Mouse (Mus musculus) hindbrain, embryonic 15.5 days (tissue): ENCODE data around the gene 9430015G10Rik. TPM values are rescaled to one million over a fixed set of nuclear protein-coding genes. Genes with fewer than 3 reads are reported as not detected.

Source experiments
- ATAC-seq: fragments of 200-750 bp; cut with Nextera tagmentation; 2 replicates; pipeline ENCODE4 v1.8.0; 2017; ENCODE audit warnings: low read depth, moderate number of reproducible peaks, moderate TSS enrichment; ENCODE audit not compliant: low FRiP score
- H3K27ac ChIP-seq: fragments of 300-500 bp; sonication (generic); replicated peaks from 2 replicates; pipeline ENCODE4 v1.5.1; 2015; ENCODE audit warnings: mild to moderate bottlenecking, inconsistent platforms
- H3K27me3 ChIP-seq: fragments of 300-500 bp; sonication (generic); 2 replicates; pipeline ENCODE4 v1.6.1; 2015; ENCODE audit warnings: control low read depth, inconsistent platforms
- H3K36me3 ChIP-seq: fragments of 300-500 bp; sonication (generic); 2 replicates; pipeline ENCODE4 v1.6.1; 2015; ENCODE audit warnings: control low read depth, inconsistent platforms
- H3K4me1 ChIP-seq: fragments of 300-500 bp; sonication (generic); replicated peaks from 2 replicates; pipeline ENCODE4 v1.6.1; 2015; ENCODE audit warnings: control low read depth, inconsistent platforms
- H3K4me2 ChIP-seq: fragments of 300-500 bp; sonication (generic); 2 replicates; pipeline ENCODE4 v1.6.1; 2015; ENCODE audit warnings: moderate library complexity, mild to moderate bottlenecking, inconsistent platforms
- H3K4me3 ChIP-seq: fragments of 300-500 bp; sonication (generic); 2 replicates; pipeline ENCODE4 v1.5.1; 2015; ENCODE audit warnings: mild to moderate bottlenecking, inconsistent platforms
- H3K9ac ChIP-seq: fragments of 300-500 bp; sonication (generic); 2 replicates; pipeline ENCODE4 v1.6.1; 2015; ENCODE audit warnings: inconsistent platforms
- H3K9me3 ChIP-seq: fragments of 300-500 bp; sonication (generic); 2 replicates; pipeline ENCODE4 v1.6.1; 2016; ENCODE audit warnings: control low read depth, inconsistent platforms
- WGBS: fragments of 180-500 bp; shearing (Covaris S2); methylation state at CpG from one replicate; pipeline ENCODE4 v1.1.7; 2015; 5-methylcytosine and 5-hydroxymethylcytosine counted together
- polyA plus RNA-seq: library from polyadenylated mRNA; unstranded; fragments of >200 nt; fragmentation: Nextera tagmentation; extraction: Ambion mirVana; gene quantifications from 2 replicates; pipeline ENCODE4 v1.2.1, GENCODE M21; 2015

The 9430015G10Rik gene
- 30.0 and 32.6 TPM in 2 replicates for polyA plus RNA-seq

DNA sequence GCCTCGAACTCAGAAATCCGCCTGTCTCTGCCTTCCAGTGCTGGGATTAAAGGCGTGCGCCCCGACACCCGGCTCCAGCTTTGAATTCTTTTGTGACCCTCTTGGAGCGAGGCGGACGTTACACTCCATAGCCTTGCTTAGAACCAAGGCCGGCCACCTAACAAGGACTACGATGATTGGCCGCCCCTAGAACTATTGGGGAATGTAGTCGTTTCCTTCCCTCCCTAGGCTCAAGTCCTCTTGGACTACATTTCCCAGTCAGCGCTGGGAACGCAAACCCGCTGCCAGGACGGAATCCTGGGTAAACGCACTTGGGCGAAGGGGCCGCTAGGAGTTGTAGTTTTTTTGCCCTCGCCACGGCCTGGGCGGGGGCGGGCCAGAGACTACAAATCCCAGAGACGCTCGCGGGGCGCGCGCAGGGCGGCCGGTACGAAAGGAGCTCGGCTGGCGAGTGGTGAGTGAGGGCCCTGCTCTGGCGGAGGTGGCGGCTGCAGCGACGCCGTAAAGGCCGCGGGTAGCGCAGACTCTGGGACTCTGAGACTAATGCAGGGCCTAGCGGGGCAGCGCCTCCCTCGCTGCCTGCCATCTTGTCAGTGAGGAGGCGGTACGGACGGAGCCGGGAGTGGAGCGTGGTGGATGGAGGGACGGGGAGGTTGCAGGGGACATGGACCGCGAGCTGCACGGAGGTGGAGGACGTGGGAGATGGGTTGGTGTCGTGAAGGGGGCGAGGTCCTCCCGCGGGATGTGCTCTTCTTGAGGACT, at the start of gene 9430015G10Rik:
TSS of gene 9430015G10Rik (plus strand) at position 413 of the 762 bp plus-strand sequence.
- under 1% methylated on average over 60 of the region's 60 CpGs for WGBS
- H3K4me1 ChIP-seq: peaks cover 15% of the 10 kb centered on the region

GRCm38 (mm10) chr4:156063861-156064509, 45.8 kb upstream of the 9430015G10Rik start:
- H3K27me3 ChIP-seq: no peaks in the 10 kb centered on the region
- H3K4me3 ChIP-seq: no peak overlapping the region
- WGBS: 4% methylated on average over 4 of the region's 4 CpGs
- H3K27ac ChIP-seq: no peak overlapping the region
- no peak overlapping the region for H3K9ac ChIP-seq
- no peaks in the 10 kb centered on the region for H3K9me3 ChIP-seq
- H3K4me1 ChIP-seq: peaks cover 4% of the 10 kb centered on the region; the same call in 1 of the 2 replicates
- H3K36me3 ChIP-seq: no peaks in the 10 kb centered on the region
- H3K4me2 ChIP-seq: no peak overlapping the region
- no peak for ATAC-seq

More for the DNA sequence above, at the start of gene 9430015G10Rik:
- Histone ChIP-seq H3K36me3 (no peaks in the 10 kb centered on the region), H3K9me3 (no peaks in the 10 kb centered on the region), H3K27ac (peak within 1 kb of the TSS; percentile 87), H3K27me3 (no peaks in the 10 kb centered on the region), H3K4me3 (peak within 1 kb of the TSS; percentile 75), H3K9ac (peak within 1 kb of the TSS; percentile 80), H3K4me2 (peak within 1 kb of the TSS; percentile 86)
- ATAC-seq: peak; percentile 99

DNA sequence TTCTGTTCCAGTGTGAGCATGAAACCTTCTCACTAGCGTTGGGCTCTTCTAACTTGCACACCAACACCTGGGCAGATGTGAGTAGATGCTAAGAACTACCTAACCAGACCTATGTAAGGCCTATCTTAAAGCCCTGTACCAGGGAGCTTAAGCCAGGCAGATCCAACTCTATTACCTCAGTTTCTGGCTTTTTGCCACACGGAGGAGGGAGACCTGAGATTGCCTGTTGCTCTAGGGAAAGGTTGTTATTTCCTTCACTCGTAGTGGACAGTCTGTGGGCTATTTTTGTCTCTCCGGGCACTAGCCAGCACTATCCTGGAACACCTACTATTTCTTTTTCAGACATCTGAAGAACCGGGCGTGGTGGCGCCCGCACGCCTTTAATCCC, 45.3 kb upstream of the 9430015G10Rik start:
- no peaks in the 10 kb centered on the region for H3K27me3 ChIP-seq
- WGBS: 85% methylated on average over 9 of the region's 9 CpGs
- H3K4me1 ChIP-seq: peaks cover 4% of the 10 kb centered on the region; the same call in 1 of the 2 replicates
- no peak overlapping the region for H3K4me3 ChIP-seq
- no peaks in the 10 kb centered on the region for H3K36me3 ChIP-seq
- no peak overlapping the region for H3K4me2 ChIP-seq
- no peak overlapping the region for H3K27ac ChIP-seq
- no peak for ATAC-seq
- H3K9ac ChIP-seq: no peak overlapping the region
- no peaks in the 10 kb centered on the region for H3K9me3 ChIP-seq

- WGBS: 86% methylated on average over 10 of the region's 10 CpGs
- no peak for ATAC-seq
- Histone ChIP-seq H3K4me2 (no peak overlapping the region), H3K27me3 (no peaks in the 10 kb centered on the region), H3K27ac (no peak overlapping the region), H3K36me3 (no peaks in the 10 kb centered on the region), H3K4me1 (peaks cover 6% of the 10 kb centered on the region; the same call in 1 of the 2 replicates), H3K9me3 (no peaks in the 10 kb centered on the region), H3K4me3 (no peak overlapping the region), H3K9ac (no peak overlapping the region)
These were observed 44.5 kb upstream of the 9430015G10Rik start for GRCm38 (mm10) chr4:156065156-156065894.

DNA sequence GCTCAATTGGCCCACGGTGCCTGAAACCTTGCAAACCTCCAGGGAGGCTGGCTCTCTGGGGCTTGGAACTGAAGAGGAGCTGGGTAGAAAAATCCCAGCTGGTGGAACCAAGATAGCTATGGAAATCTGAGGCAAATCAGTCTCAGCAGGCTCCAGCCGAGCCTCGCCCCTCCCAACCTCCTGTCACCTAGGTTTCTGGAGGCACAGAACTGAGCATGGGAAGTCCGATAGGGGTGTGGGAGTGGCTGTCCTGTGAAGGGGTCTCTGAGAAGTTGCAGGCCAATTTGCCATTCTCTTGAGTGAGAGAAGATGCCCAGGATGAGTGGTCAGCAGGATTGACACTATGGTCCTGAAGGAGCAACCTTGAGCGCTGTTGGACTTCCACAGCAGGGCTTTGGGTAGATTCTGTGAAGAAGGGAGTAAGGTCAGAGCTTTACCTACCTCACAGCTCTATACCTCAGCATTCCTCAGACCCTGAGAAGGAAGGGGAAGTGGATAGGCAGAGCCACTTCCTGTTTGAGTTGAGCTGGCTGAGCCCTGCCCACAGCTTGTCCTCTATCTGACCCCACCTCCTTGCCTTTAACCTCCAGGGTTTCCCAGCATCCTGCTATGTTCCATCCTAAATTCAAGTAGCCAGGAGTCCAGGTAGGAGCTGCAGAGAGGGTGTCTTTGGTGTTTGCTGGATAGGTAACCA, 42.4 kb upstream of the 9430015G10Rik start:
- 72% methylated on average over 5 of the region's 5 CpGs for WGBS

GRCm38 (mm10) chr4:156069701-156070100, 40.1 kb upstream of the 9430015G10Rik start:
- Histone ChIP-seq H3K4me1 (0 out of 2 replicates have a peak, but pooled peaks cover 7% of the 10 kb centered on the region), H3K27me3 (no peaks in the 10 kb centered on the region), H3K36me3 (no peaks in the 10 kb centered on the region), H3K9me3 (no peaks in the 10 kb centered on the region), H3K27ac (no peak overlapping the region), H3K4me2 (no peak overlapping the region), H3K9ac (no peak overlapping the region), H3K4me3 (no peak overlapping the region)
- 73% methylated on average over 8 of the region's 8 CpGs for WGBS
- no peak for ATAC-seq

More for the DNA sequence above, 42.4 kb upstream of the 9430015G10Rik start:
- ATAC-seq: no peak
- Histone ChIP-seq H3K9me3 (no peaks in the 10 kb centered on the region), H3K4me2 (no peak overlapping the region), H3K27ac (no peak overlapping the region), H3K9ac (no peak overlapping the region), H3K4me3 (no peak overlapping the region), H3K27me3 (no peaks in the 10 kb centered on the region), H3K36me3 (no peaks in the 10 kb centered on the region), H3K4me1 (peaks cover 11% of the 10 kb centered on the region; the same call in 1 of the 2 replicates)

DNA sequence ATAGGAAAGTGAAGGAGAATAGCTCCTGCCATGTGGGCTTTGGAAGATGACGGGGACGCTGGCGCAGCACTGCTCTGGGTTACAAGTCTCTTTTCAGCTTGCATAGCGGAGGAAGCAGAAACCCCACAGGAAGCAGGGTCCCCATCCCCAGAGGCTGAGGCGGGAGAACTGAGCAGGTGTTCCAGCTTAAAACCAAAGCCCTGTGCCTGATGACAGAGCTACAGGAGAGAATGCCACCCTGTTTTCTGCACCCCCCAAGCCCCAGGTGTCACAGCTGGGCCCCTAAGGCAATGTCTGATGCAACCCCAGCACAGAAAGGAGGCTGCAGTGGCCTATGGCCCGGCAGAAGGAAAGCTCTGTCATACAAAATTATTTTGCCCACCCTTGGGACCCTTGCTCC, 39.5 kb upstream of the 9430015G10Rik start:
- no peak overlapping the region for H3K9ac ChIP-seq

DNA sequence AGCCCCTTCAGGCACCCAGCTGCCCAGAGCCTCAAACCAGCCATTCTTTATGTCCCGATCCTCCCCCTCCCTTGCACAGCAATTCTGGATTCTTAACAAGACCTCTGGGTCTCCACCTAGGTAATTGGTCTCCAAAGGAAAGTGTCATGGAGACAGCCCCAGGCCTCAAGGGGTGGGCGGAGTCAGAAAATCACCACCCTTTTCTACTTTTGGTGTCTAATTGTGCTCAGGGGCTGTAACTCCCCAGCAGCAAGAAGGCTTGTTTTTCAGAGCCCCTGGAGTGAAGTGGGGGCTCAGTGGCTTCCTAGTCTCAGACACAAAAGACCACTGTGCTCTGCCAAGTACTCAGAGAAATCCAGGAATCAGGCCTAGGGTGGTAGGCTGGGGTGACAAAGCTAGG, 39.1 kb upstream of the 9430015G10Rik start:
- WGBS: 65% methylated on average over 2 of the region's 2 CpGs
- H3K27ac ChIP-seq: no peak overlapping the region

More for the DNA sequence above, 39.5 kb upstream of the 9430015G10Rik start:
- H3K4me3 ChIP-seq: no peak overlapping the region
- no peaks in the 10 kb centered on the region for H3K27me3 ChIP-seq
- no peaks in the 10 kb centered on the region for H3K36me3 ChIP-seq
- no peak overlapping the region for H3K27ac ChIP-seq
- 0 out of 2 replicates have a peak, but pooled peaks cover 7% of the 10 kb centered on the region for H3K4me1 ChIP-seq
- ATAC-seq: no peak
- no peaks in the 10 kb centered on the region for H3K9me3 ChIP-seq
- H3K4me2 ChIP-seq: no peak overlapping the region
- 33% methylated on average over 6 of the region's 6 CpGs for WGBS

DNA sequence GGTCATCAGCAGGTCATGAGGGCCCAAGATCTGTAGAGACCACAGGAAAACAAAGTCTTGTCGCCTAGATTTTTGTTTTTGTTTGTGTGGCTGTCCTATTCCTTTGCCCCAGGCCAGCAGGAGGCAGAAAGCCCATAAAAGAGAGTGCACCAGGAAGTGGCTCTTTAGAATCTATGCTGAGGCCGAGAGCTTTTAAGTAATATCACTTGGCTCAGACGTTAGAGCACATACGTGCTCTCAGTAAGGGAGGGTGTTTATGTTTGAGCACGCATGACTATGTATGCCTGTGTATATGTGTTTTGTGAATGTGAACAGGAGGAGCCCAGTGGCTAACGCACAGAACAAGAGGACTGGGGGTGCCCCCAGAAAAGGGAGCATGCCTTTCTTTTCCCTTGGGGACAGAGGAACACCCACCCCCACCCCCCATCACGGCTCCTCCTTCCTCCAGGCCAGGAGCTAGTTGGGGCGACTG, 32.8 kb upstream of the 9430015G10Rik start:
- WGBS: 8% methylated on average over 8 of the region's 8 CpGs
- peaks cover 12% of the 10 kb centered on the region for H3K4me1 ChIP-seq
- H3K4me3 ChIP-seq: peak overlapping the region; percentile 38
- peak overlapping the region; percentile 73 for H3K4me2 ChIP-seq
- no peaks in the 10 kb centered on the region for H3K9me3 ChIP-seq
- no peak overlapping the region for H3K27ac ChIP-seq
- peaks cover 21% of the 10 kb centered on the region for H3K27me3 ChIP-seq
- H3K9ac ChIP-seq: no peak overlapping the region
- ATAC-seq: no peak
- no peaks in the 10 kb centered on the region for H3K36me3 ChIP-seq

More for the DNA sequence above, 39.1 kb upstream of the 9430015G10Rik start:
- H3K9me3 ChIP-seq: no peaks in the 10 kb centered on the region
- H3K4me2 ChIP-seq: no peak overlapping the region
- H3K4me1 ChIP-seq: 0 out of 2 replicates have a peak, but pooled peaks cover 7% of the 10 kb centered on the region
- H3K4me3 ChIP-seq: no peak overlapping the region
- no peaks in the 10 kb centered on the region for H3K27me3 ChIP-seq
- ATAC-seq: no peak
- no peaks in the 10 kb centered on the region for H3K36me3 ChIP-seq
- H3K9ac ChIP-seq: no peak overlapping the region

DNA sequence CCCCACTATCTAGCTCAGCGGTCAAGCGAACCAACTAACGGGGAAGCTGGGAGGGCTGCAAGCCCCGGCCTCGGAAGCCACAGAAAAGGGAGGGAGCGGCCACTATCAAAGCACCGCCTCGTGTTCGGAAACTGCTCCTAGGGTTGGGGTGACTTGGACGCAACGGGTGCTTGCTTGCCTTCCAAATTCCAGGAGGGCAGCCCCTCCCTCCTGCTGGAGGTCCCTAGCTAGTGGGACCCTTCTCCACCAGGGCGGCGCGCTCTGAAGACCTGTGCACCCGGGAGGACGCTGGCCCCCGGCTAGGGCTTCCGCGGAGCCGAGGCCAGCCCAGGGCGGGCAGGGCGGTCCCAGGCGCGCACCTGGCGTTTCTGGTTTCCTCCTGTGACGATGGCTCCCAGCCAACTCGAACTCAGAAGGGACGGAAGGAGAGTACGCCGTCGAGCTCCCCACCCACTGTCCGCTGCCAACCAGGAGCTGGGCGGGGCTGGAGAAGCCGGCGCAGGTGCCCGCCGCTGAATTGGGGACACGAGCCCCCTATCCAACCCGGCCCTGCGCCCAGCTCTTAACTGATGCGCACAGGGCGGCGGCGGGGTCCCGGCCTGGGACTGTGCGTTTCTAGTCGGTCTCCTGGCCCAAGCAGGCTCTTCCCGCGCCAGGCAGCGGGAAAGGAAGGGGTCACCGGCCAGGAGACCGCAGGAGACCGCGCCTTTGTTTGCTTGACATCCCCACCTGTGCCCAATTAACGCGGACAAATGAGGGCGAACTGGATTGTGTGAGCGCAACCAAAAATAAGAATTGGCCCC, 32.1 kb upstream of the 9430015G10Rik start:
- peak overlapping the region; percentile 33; the same call in 1 of the 2 replicates for H3K9ac ChIP-seq
- no peaks in the 10 kb centered on the region for H3K9me3 ChIP-seq
- ATAC-seq: no peak
- peak overlapping the region; percentile 73 for H3K4me2 ChIP-seq
- peaks cover 21% of the 10 kb centered on the region for H3K27me3 ChIP-seq
- H3K27ac ChIP-seq: no peak overlapping the region
- H3K4me1 ChIP-seq: peaks cover 12% of the 10 kb centered on the region
- peak overlapping the region; percentile 38 for H3K4me3 ChIP-seq
- H3K36me3 ChIP-seq: no peaks in the 10 kb centered on the region
- under 1% methylated on average over 58 of the region's 58 CpGs for WGBS
